Mouse (Mus musculus) limb, embryonic 12.5 days (tissue): ENCODE data around the gene Tmem183a. TPM values are rescaled to one million over a fixed set of nuclear protein-coding genes. Genes with fewer than 3 reads are reported as not detected.

Experiments
- ATAC-seq: fragments of 200-750 bp; cut with Nextera tagmentation; 2 replicates; pipeline ENCODE4 v1.8.0; 2017; ENCODE audit warnings: low read depth, moderate TSS enrichment; ENCODE audit not compliant: insufficient number of reproducible peaks, insufficient read depth, low FRiP score, low TSS enrichment
- H3K27ac ChIP-seq: fragments of 300-500 bp; sonication (generic); 2 replicates; pipeline ENCODE4 v1.5.1; 2016; ENCODE audit warnings: mild to moderate bottlenecking, moderate library complexity
- H3K27me3 ChIP-seq: fragments of 300-500 bp; sonication (generic); 2 replicates; pipeline ENCODE4 v1.6.1; 2016; ENCODE audit warnings: mild to moderate bottlenecking, moderate library complexity
- H3K36me3 ChIP-seq: fragments of 300-500 bp; sonication (generic); 2 replicates; pipeline ENCODE4 v1.6.1; 2016; ENCODE audit warnings: mild to moderate bottlenecking, moderate library complexity
- H3K4me1 ChIP-seq: fragments of 300-500 bp; sonication (generic); replicated peaks from 2 replicates; pipeline ENCODE4 v1.6.1; 2016
- H3K4me2 ChIP-seq: fragments of 300-500 bp; sonication (generic); 2 replicates; pipeline ENCODE4 v1.6.1; 2016; ENCODE audit warnings: mild to moderate bottlenecking, moderate library complexity
- H3K4me3 ChIP-seq: fragments of 300-500 bp; sonication (generic); replicated peaks from 2 replicates; pipeline ENCODE4 v1.5.1; 2016; ENCODE audit warnings: mild to moderate bottlenecking
- H3K9ac ChIP-seq: fragments of 300-500 bp; sonication (generic); replicated peaks from 2 replicates; pipeline ENCODE4 v1.6.1; 2016; ENCODE audit warnings: mild to moderate bottlenecking, moderate library complexity
- H3K9me3 ChIP-seq: fragments of 300-500 bp; sonication (generic); 2 replicates; pipeline ENCODE4 v1.6.1; 2016; ENCODE audit warnings: mild to moderate bottlenecking, moderate library complexity
- WGBS: fragments of 180-500 bp; shearing (Covaris S2); methylation state at CpG from one replicate; pipeline ENCODE4 v1.1.7; 2016; 5-methylcytosine and 5-hydroxymethylcytosine counted together
- polyA plus RNA-seq: library from polyadenylated mRNA; unstranded; fragments of >200 nt; fragmentation: Nextera tagmentation; extraction: Ambion mirVana; gene quantifications from 2 replicates; pipeline ENCODE4 v1.2.1, GENCODE M21; 2016

Gene Tmem183a
- polyA plus RNA-seq, 1 experiment from 2014 or later = 96.6 TPM

GRCm38 (mm10) chr1:134381051-134381450 lies 19.3 kb upstream of the Tmem183a start:
- no peaks in the 10 kb centered on the region for H3K36me3 ChIP-seq
- 66% methylated on average over 2 of the region's 2 CpGs for WGBS
- H3K4me2 ChIP-seq = 0 out of 2 replicates have a peak overlapping the region, but pooled peaks have one; percentile 56
- no peak overlapping the region for H3K4me3 ChIP-seq
- peaks cover 7% of the 10 kb centered on the region; the same call in 1 of the 2 replicates for H3K27me3 ChIP-seq
- no peak overlapping the region for H3K27ac ChIP-seq
- no peak overlapping the region for H3K9ac ChIP-seq
- ATAC-seq = no peak
- H3K4me1 ChIP-seq = peaks cover 3% of the 10 kb centered on the region; the same call in 1 of the 2 replicates
- H3K9me3 ChIP-seq = no peaks in the 10 kb centered on the region

- Histone ChIP-seq H3K36me3 (no peaks in the 10 kb centered on the region), H3K27ac (no peak overlapping the region), H3K4me2 (no peak overlapping the region), H3K9ac (no peak overlapping the region), H3K4me3 (no peak overlapping the region), H3K4me1 (no peaks in the 10 kb centered on the region), H3K27me3 (no peaks in the 10 kb centered on the region), H3K9me3 (no peaks in the 10 kb centered on the region)
- WGBS = 65% methylated on average over 2 of the region's 2 CpGs
- no peak for ATAC-seq
These were observed 12.3 kb upstream of the Tmem183a start for GRCm38 (mm10) chr1:134374124-134374523.

- H3K9me3 ChIP-seq = no peaks in the 10 kb centered on the region
- no peak overlapping the region for H3K9ac ChIP-seq
- no peak overlapping the region for H3K27ac ChIP-seq
- H3K4me2 ChIP-seq = no peak overlapping the region
- no peaks in the 10 kb centered on the region for H3K4me1 ChIP-seq
- no peaks in the 10 kb centered on the region for H3K36me3 ChIP-seq
- WGBS = 54% methylated on average over 9 of the region's 9 CpGs
- no peak overlapping the region for H3K4me3 ChIP-seq
- no peak for ATAC-seq
- no peaks in the 10 kb centered on the region for H3K27me3 ChIP-seq
These were observed 7.1 kb upstream of the Tmem183a start for GRCm38 (mm10) chr1:134368777-134369337.

- H3K36me3 ChIP-seq = 0 out of 2 replicates have a peak, but pooled peaks cover 2% of the 10 kb centered on the region
These were observed 3.7 kb upstream of the Tmem183a start for GRCm38 (mm10) chr1:134365491-134365890.

GRCm38 (mm10) chr1:134363194-134363593 lies 1.4 kb upstream of the Tmem183a start:
- peaks cover 8% of the 10 kb centered on the region for H3K4me1 ChIP-seq
- H3K36me3 ChIP-seq = peaks cover 23% of the 10 kb centered on the region
- no peak overlapping the region for H3K9ac ChIP-seq
- no peak overlapping the region for H3K4me2 ChIP-seq
- H3K9me3 ChIP-seq = no peaks in the 10 kb centered on the region
- WGBS = 68% methylated on average over 4 of the region's 4 CpGs
- H3K27ac ChIP-seq = no peak overlapping the region
- no peak for ATAC-seq
- H3K27me3 ChIP-seq = no peaks in the 10 kb centered on the region
- H3K4me3 ChIP-seq = no peak overlapping the region

More at GRCm38 (mm10) chr1:134365491-134365890, 3.7 kb upstream of the Tmem183a start:
- Histone ChIP-seq H3K27ac (no peak overlapping the region), H3K4me3 (no peak overlapping the region), H3K4me2 (no peak overlapping the region), H3K9ac (no peak overlapping the region), H3K4me1 (peaks cover 7% of the 10 kb centered on the region), H3K27me3 (no peaks in the 10 kb centered on the region), H3K9me3 (no peaks in the 10 kb centered on the region)
- WGBS = 68% methylated on average over 5 of the region's 5 CpGs
- no peak for ATAC-seq

GRCm38 (mm10) chr1:134361195-134361856 lies 453 bp downstream of the Tmem183a start:
- peak overlapping the region; percentile 92 for H3K4me3 ChIP-seq
- H3K27me3 ChIP-seq = no peaks in the 10 kb centered on the region
- peaks cover 35% of the 10 kb centered on the region for H3K36me3 ChIP-seq
- peak overlapping the region; percentile 94 for H3K9ac ChIP-seq
- peak overlapping the region; percentile 80 for H3K4me2 ChIP-seq
- H3K4me1 ChIP-seq = peaks cover 8% of the 10 kb centered on the region
- peak; percentile 89 for ATAC-seq
- no peaks in the 10 kb centered on the region for H3K9me3 ChIP-seq
- WGBS = 2% methylated on average over 33 of the region's 44 CpGs
- H3K27ac ChIP-seq = peak overlapping the region; percentile 80; the same call in 1 of the 2 replicates

- 84% methylated on average over 7 of the region's 7 CpGs for WGBS
- Histone ChIP-seq H3K27ac (no peak overlapping the region), H3K36me3 (peaks cover 41% of the 10 kb centered on the region), H3K4me1 (peaks cover 8% of the 10 kb centered on the region), H3K4me2 (peak overlapping the region; percentile 80), H3K9ac (peak overlapping the region; percentile 94), H3K4me3 (peak overlapping the region; percentile 92), H3K9me3 (no peaks in the 10 kb centered on the region), H3K27me3 (no peaks in the 10 kb centered on the region)
- no peak for ATAC-seq
These were observed 1.1 kb downstream of the Tmem183a start for GRCm38 (mm10) chr1:134360656-134361055.

- Histone ChIP-seq H3K9ac (no peak overlapping the region), H3K27ac (no peak overlapping the region), H3K4me1 (peaks cover 8% of the 10 kb centered on the region), H3K4me3 (no peak overlapping the region), H3K36me3 (peaks cover 73% of the 10 kb centered on the region), H3K4me2 (no peak overlapping the region), H3K27me3 (no peaks in the 10 kb centered on the region), H3K9me3 (no peaks in the 10 kb centered on the region)
- ATAC-seq = no peak
- WGBS = over 99% methylated on average over 4 of the region's 4 CpGs
These were observed 4.3 kb downstream of the Tmem183a start for GRCm38 (mm10) chr1:134357461-134357860.

GRCm38 (mm10) chr1:134353326-134353725 lies 8.5 kb downstream of the Tmem183a start:
- H3K36me3 ChIP-seq = peaks cover 87% of the 10 kb centered on the region
- H3K4me3 ChIP-seq = no peak overlapping the region
- H3K9ac ChIP-seq = no peak overlapping the region
- no peaks in the 10 kb centered on the region for H3K9me3 ChIP-seq
- no peak overlapping the region for H3K27ac ChIP-seq
- ATAC-seq = no peak
- 98% methylated on average over 2 of the region's 2 CpGs for WGBS
- no peak overlapping the region for H3K4me2 ChIP-seq
- H3K27me3 ChIP-seq = no peaks in the 10 kb centered on the region
- no peaks in the 10 kb centered on the region for H3K4me1 ChIP-seq

GRCm38 (mm10) chr1:134347791-134348190 lies 14.0 kb downstream of the Tmem183a start:
- peaks cover 66% of the 10 kb centered on the region for H3K36me3 ChIP-seq

GRCm38 (mm10) chr1:134345075-134345474 lies 16.7 kb downstream of the Tmem183a start:
- 71% methylated on average over 4 of the region's 4 CpGs for WGBS
- Histone ChIP-seq H3K9me3 (no peaks in the 10 kb centered on the region), H3K4me1 (peaks cover 15% of the 10 kb centered on the region), H3K4me3 (peak overlapping the region; percentile 54), H3K9ac (no peak overlapping the region), H3K27ac (0 out of 2 replicates have a peak overlapping the region, but pooled peaks have one; percentile 17), H3K27me3 (no peaks in the 10 kb centered on the region), H3K36me3 (peaks cover 38% of the 10 kb centered on the region), H3K4me2 (peak overlapping the region; percentile 94)
- no peak for ATAC-seq

More at GRCm38 (mm10) chr1:134347791-134348190, 14.0 kb downstream of the Tmem183a start:
- Histone ChIP-seq H3K4me1 (peaks cover 15% of the 10 kb centered on the region), H3K27me3 (no peaks in the 10 kb centered on the region), H3K9me3 (no peaks in the 10 kb centered on the region), H3K9ac (no peak overlapping the region), H3K4me2 (no peak overlapping the region), H3K27ac (no peak overlapping the region), H3K4me3 (no peak overlapping the region)
- 92% methylated on average over 9 of the region's 9 CpGs for WGBS
- no peak for ATAC-seq
